Mouse (Mus musculus) thymus, postnatal 36 days (tissue): ENCODE results near the gene Tnp2.

Source experiments
- DNase-seq, 2 experiments: peaks; one replicate each; pipeline ENCODE4 v3.0.0; 2022; ENCODE audit warnings: mixed read lengths in 2 of 2

The Tnp2 gene

DNA sequence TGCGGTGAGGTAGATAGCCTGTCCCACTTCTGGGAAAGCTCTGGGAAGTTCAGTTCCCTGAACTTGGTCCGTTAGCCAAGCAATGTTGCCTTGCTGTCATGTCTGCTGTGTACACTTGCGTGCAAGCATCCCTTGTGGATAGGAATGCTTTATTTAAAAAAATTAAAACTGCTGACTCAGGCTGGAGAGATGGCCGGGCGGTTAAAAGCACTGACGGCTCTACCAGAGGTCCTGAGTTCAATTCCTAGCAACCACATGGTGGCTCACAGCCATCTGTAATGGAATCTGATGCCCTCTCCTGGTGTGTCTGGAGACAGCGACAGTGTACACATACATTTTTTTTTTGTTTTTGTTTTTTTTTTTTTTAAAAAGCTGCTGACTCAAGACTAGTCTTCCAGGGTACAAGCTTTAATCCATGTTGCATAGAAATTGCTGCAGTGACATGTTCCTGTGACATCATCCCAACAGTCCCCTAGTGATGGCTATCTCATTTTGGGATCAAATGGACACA, 857 bp downstream of the Tnp2 start:
- no peak for DNase-seq

DNA sequence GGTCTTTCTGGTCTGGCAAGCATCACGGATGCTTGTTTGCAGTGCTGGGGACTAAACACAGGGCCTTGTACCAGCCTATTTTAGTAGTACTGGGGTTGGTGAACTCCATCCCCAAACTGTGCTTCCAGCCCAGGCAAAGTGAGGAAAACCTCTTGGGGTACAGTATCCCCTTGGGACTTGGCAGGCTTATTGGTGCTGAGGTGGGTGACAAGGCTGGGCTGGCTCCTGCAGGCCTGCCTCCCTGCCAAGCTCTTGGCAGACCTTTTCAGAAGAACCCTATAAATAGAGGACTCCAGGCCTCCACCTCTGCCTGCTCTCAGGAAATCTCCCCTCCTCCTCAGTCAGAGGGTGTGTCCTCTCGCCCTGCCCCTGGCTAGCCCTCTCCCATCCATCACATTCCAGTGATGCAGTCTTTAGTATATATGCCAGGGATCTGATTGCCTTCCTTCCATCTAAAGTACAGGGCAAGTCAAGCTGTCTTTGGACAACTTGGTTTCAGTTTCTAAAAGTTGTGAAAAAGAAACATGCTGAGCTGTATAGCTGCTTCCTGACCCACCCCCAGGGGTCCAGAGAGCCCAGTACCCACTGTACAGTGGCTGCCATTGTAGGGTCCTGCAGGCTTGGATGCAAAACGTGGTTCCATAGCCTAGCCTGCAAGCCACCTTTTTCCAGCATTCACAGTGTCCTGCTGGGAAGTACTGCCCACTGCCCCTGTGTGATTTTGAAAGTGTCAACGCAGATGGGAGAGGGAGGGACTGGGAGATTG, 1.5 kb downstream of the Tnp2 start:
- no peak for DNase-seq

DNA sequence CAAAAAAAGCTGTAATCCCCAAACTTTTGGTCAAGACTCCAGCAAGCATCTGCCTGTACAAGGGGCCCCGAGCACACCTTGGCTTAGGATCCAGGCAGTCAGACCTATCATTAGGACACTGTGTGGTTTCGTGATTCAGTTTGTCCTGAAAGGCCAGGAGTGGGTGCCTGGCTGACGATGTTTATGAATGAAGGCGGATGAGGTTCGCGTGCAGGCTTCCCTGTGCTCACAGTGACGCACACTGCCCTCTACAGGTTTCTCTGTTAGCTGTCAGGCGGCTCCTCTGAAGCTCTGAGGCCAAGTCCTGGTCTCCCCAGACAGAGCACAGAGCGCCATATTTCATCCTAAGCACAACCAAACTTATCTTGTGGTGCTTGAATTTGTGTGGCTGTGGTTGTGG, 2.2 kb downstream of the Tnp2 start:
- peak; percentile 84 to 90 for DNase-seq

DNA sequence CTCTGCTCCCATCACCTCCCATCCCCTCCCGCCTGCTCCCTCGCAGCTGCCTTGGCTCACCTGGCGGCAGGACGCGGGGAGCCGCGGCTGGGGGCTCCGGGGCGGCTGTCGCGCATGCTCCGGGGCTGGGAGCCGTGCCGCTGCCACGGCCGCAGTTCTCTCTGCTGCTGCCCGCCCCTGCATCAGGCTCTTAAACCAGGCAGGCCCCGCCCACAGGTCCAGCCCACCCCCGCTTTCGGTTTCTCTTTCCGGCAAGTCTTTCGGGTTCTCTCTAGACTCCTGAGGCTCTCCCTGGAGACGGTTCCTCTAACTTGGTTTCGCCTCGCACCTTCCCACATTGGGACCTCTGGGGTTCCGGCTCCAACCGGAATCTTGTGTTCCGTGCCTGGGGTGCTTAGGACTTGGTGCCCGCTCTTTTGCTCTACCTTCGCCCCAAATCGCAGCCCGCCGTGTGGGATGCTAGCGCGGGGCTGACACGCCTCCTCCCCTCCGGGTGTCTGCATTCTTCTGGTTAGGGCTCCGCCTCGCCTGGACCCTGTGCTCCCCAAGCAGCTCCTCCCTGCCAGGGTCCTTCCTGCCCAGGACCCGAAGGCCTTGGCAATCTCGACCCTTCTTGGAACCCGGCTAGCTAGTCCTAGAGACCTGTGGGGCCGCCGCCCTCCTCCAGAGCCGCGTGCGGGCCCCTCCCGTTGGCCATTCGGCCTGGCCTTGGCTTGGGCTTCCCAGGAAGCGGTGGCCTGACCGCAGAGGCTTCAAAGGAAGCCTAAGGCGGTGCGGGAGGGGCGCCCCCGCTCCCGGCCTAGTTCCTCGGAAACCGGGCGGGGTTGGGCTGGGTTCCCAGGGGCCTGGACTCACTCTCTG, 2.9 kb downstream of the Tnp2 start, which contains the start of gene Socs1:
Gene Socs1, minus strand, starts transcription at position 166 of the 861 bp plus-strand sequence.
- DNase-seq = peak; percentile 95 to 98

DNA sequence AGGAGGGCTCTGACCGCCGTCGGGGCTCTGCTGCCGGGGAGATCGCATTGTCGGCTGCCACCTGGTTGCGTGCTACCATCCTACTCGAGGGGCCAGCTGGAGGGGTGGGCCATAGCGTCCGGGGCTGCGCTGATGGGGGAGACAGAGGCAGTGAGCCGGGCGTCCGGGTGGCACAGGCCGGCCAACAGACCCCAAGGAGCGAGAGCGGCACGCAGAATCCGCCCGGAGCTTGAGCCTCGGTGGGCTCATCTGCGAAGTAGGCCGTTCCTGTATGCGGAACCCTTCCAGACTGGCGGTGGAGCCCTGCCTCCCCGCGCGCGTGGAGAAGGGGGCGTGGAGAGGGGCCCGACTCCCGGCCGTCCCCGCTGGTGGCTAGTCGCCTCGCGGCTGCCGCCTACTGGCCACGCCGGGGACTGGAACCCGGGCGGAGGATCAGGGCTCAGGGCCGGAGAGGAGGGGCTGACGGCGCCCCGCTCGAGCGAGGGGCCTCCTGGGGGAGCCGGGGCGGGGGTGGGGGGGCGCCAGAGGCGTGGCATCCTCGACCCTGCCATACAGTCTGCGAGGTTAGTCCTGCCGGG, 3.6 kb downstream of the Tnp2 start:
- peak; percentile 98 to 99 for DNase-seq

DNA sequence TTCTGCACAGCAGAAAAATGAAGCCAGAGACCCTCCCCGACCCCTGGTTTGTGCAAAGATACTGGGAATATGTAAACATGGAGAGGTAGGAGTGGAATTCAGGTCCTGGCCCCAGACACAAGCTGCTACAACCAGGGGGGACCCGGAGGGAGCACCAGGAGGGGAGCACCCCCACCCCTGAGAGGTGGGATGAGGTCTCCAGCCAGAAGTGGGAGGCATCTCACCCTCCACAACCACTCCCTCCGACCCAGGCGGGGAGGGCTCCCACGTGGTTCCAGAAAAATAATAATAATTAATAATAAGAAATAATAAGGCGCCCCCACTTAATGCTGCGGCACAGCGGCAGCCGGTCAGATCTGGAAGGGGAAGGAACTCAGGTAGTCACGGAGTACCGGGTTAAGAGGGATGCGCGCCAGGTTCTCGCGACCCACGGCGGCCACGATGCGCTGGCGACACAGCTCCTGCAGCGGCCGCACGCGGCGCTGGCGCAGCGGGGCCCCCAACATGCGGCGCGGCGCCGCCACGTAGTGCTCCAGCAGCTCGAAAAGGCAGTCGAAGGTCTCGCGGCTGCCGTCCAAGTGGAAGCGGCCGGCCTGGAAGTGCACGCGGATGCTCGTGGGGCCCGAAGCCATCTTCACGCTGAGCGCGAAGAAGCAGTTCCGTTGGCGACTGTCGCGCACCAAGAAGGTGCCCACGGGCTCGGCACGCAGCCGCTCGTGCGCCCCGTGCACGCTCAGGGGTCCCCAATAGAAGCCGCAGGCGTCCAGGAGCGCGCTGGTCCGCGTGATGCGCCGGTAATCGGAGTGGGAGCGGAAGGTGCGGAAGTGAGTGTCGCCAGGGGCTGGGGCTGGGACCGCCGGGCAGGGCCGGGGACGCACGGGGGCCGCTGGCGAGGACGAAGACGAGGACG, 4.3 kb downstream of the Tnp2 start:
- DNase-seq = peak; percentile 39 to 74

DNA sequence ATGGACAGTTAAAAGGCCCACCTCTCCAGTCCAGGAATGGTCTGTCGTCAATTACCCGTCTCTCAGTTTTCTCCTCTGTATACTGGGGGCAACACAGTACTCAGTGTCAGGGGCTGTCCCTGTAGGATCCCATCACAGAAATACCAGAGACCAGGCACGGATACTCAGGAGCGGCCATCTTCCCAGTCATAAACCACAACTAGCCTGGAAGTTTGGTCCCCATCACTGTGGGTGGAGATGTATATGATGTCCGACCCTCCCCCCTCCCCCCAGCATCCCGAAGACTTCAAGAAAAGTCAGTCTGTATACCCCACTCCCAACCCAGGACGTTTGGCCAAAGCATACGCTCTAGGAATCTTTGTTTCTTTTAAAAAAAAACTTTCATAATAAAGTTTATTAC, 5.0 kb downstream of the Tnp2 start:
- no peak for DNase-seq

DNA sequence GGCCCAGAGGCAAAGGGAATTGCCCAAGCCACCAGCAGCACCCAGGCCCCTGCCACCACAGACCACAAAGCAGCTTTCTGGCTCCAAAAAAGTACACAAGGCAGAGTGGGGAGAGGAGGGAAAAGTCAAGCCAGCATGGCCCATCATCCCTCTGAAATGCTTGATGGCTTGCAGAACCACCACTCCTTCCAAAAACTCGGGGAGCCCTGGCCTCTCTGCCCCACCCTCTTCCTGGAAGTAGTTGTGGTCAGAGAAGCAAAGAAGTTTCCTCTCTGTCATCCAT, 5.4 kb downstream of the Tnp2 start:
- peak in 1 of 2 experiments; percentile 46 for DNase-seq

DNA sequence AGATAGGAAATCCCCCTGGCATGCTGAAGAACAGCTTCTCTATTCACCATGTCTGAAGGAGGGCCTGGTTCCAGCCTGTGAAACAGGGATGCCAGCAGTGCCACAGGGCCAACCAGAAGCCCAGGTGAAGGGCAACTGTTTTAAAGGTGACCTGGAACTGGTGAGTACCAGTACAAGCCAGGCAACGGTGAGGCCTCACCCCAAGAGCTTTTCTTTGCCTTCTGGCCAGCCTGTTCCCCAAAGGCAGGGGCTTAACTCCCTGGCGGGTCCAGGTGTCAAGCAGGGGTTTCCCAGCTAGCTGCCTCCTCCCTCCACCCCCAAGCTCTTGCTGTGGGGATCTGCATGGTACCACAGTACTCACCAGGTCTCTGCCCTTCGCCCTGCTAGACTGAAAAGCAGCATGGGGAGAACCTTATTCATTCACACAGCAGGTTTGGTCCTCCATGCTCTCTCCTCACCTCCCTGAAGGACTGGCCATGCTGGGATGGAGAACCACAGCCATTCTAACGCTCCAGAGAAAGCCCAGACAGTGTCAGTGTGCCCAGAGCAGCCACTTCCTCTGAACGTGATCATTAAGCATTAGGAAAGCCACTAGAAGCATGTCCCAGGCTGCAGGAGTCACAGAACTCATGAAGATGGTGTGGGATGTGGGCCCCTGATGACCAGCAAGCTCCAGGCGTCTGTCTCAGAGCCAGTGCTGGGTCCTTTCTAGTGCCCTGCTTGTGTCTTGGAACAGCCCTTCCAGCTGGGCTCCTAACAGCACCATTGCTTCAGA, 5.9 kb downstream of the Tnp2 start:
- peak in 1 of 2 experiments; percentile 55 for DNase-seq

DNA sequence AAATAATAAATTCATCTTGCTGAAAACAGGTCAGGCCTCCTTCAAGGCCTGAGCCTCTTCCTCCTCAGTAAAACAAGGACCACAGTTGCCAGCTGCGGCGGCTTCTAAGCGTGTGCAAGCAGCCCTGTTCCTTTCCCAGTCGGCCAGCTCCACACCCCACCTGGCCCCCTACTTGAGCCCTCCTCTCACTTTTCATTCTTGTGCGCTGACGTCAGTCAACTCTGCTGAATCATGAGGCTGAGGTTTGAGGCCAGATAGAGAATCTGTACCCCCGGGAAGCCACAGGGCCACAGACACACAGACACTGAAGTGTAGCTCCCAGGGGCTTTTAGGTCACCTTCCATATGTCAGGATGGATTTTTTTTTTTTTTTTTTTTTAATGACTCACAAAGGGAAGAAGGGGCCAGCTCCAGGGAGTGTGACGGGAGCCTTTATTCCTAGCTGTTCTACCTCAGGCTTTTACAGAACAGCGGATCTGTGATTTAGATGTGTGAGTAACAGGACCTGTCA, 6.5 kb downstream of the Tnp2 start:
- DNase-seq = peak; percentile 49 to 76

DNA sequence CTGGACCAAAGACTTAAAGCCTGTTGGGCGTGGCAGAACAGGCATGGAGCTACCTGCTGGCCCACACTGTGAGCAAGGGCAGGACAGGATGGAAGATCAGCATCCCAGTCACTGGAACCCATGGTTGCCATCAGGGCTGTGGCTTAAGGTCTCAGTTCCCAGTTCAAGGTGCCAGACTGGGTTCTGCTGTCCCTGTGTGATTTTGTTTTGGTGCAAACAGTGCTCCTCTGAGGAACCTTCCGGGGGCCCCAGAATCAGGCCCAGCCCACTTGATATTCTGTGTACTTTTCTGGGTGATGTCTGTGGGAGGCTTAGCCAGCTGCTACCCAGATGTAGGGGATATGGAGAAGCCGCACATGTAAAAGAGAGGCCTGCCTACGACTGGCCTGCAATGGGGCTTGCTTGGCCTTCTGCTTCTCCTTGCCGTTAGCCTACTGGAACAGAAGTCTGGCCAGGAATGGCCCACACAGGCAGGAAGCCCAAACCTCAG, 7.8 kb downstream of the Tnp2 start:
- DNase-seq = peak in 1 of 2 experiments; percentile 33

DNA sequence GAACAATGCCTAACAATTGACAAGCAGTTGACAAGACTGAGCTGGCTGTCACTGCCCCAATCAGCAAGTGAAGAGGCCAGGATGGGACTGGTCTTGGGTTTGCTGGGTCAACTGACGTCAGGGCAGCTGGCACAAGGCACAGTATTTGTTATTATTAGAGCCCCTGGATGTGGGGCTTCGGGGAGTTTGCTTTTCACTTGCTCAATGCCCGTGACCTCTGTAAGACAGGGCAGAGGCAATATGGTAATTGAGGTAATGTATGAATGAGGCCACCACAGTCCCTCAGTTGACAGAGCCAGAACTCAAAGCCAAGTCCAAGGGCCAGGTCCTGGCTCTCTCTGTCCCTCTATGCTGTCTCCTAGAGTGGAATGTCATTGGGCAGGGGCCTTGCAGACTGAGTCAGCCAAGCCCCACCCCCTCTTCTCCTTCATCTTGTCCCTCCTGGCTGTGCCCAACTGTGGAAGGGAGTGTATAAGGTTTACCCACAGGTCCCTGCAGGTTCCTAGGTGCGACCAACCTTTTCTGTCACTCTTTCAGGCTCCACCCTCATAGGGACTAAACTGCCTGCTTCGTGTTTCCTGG, 10.8 kb downstream of the Tnp2 start:
- DNase-seq = no peak

DNA sequence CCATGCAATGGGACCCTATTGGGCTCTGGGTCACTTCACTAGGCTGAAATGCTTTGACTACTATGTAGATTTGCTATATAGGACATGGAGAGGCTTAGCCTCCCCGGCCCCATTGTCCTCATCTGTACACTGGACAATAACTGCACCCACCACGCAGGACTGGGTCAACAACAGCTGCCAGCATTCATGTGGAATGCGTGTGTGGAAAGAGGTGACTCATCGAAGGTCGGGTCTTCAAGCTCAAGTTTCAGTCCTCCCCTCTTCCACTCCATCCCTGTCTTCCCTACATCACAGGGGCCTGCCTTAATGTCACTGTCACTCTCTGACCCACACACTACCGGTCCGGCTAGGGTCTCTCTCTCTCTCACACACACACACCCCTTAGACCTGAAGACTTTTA, 12.1 kb downstream of the Tnp2 start:
- DNase-seq = no peak

DNA sequence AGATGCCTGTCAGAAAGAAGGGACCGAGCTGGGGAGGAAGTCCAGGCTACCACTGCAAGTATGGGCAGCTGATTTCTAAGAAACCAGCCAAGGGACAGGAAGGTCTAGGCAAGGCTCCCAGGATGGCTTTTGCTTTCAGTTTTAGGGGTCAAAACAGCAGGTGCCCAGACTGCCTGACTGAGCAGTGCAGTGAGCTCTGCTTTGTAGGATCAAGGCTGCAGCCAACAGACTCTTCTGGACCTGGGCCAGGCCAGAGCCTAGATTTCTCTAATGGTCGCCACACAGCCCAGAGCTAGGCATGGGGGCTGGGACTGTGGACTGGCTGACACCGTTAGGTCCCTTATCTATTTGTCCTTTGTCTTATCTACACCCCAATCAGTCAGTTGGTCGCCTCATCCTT, 13.7 kb downstream of the Tnp2 start:
- no peak for DNase-seq

DNA sequence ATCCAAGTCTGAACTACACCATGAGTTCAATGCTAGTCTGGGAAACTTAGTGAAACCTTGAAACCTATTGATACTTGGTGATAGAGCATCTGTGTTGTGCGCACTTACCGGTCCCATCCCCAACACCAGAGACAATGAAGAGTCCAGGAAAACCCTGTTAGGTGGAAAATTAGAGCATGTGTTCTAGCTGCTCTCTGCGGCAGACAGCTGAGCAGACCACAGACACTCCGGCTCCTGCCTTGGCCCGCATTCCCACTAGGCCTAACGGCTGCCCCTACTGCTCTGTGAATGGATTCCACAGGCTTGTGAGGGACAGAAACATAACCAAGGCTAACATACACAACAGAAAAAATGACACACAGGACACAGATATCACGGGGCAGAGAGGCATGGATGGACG, 14.9 kb downstream of the Tnp2 start:
- no peak for DNase-seq

DNA sequence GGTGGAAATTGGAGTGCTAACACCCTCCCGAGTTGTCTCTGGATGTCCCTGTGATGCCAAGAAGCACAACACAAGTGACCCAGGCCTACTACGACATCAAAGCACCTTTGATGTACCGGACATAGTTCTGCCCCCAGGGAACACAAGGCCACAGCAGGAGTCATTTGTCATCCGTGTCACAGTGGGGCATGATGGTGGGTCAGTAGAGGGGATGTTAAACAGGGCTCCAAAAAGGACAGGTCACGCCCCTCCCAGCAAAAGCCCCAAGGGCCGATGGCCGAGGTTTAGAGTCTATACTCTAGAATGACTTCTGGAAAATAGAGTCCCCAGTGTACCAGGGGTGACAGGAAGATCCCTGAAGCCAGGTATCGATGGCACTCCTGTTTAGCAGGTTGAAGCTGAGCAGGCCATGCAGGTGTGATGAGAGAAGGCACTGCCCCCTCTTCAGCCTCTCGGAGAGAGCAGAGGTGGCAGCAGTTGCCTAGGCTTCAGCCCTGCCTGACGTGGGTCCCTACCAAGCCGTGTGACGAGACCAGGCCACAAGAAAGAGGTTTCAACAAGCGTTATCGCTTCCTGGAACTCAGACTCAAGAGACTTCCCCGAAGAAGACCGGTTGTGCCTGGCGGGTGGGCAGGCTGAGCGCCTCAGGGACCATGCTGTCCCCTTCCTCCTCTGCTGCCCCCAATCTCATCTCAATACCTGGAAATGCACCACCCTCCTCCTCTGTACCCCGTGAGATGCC, 16.5 kb downstream of the Tnp2 start:
- peak; percentile 72 to 85 for DNase-seq

DNA sequence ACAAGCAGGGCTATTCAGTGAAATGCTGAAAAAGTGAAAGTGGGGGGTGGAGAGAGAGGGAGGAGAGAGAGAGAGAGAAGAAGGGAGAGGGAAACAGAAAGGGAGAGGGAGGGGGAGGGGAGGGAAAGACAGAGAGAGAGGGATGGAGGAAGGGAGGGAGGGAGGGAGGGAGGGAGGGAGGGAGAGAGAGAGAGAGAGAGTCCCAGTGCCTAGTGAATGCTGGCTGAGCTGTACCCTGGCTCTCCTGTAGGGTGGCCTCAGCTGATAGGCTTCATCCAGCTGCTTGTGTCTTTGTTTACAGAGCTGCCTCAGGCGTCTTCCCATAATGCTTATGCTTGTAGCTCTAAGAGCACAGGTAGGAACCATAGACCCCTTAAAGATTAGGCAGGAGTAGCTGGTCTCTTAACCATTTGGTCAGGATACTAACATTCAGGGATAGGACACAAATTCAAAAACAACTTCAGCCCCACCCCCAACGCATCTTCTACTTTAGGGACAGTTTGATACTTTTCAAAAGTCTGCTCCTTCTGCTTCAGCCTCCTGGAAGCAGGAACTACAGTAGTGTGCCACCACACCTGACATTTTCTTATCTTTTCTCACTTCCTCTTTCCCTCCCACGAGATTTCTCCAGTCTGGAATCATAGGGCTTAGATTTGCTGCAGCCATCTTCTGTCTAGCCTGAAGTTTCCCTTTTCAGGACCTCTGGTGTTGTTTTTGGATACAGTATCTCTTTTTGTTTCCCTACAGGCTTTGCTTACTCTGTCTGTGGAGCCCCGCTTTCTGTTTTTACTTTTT, 17.7 kb downstream of the Tnp2 start:
- peak in 1 of 2 experiments; percentile 56 for DNase-seq

DNA sequence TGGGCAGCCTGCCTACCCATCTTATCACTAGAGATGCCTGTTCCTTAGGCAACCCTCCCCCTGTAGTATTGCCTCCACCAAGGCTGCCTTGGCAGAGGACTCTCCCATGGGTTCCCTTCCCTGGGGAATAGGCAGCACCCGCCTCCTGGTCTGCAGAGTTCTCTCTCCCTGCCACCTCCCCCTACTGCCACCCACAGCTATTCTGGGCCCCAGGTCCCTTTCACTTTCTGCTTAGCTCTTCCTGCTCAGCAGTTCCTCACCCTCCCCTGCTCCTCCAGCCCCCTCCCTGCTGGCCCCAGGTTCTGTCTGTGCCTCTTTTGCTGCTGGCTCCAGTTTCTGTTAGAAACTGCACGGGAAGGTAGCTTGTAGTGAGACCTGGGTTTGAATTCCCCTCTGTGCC, 18.8 kb downstream of the Tnp2 start:
- peak; percentile 72 to 83 for DNase-seq

DNA sequence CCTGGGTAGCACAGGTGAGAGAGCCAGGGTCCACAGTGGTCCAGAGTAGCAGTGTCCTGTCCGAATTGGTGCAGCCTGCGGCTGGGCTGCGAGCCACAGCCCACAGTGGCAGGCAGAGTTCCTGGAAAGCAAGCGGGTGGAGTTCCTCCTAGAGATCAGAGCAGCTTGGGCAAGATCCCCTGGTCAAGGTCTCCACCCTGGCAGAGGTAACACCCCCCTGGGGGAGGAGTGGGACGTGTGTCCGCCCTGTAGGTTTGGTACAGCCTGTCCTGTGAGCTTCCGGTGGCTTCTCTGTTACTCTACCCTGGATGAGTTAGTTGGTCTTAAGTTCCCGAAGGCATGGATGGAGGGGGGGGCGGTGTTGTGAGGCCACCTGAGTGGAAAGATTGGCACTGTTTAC, 19.6 kb downstream of the Tnp2 start:
- peak in 1 of 2 experiments; percentile 50 for DNase-seq
